Mouse (Mus musculus) E14TG2a.4 (cell line): ENCODE measurements around the gene Rasgrp2.

Source experiments
- CTCF ChIP-seq: conservative IDR thresholded peaks from 2 replicates; pipeline ENCODE4 v1.5.1; 2014; ENCODE audit warnings: low read length
- NANOG ChIP-seq: IDR thresholded peaks from 2 replicates; pipeline ENCODE4 v1.6.1; 2014; ENCODE audit warnings: borderline replicate concordance, low read length, mixed read lengths

- TF ChIP-seq CTCF (no peak), NANOG (no peak)
These were observed 26.5 kb downstream of the Rasgrp2 start for GRCm38 (mm10) chr19:6425595-6425994.
